Mouse (Mus musculus): ENCODE measurements around the gene Mccc1. TPM values are rescaled to one million over a fixed set of nuclear protein-coding genes. Genes with fewer than 3 reads are reported as not detected.

Gene Mccc1
- total RNA-seq, 2 experiments from 2014 or later: 93.1 to 94.1 TPM

DNA sequence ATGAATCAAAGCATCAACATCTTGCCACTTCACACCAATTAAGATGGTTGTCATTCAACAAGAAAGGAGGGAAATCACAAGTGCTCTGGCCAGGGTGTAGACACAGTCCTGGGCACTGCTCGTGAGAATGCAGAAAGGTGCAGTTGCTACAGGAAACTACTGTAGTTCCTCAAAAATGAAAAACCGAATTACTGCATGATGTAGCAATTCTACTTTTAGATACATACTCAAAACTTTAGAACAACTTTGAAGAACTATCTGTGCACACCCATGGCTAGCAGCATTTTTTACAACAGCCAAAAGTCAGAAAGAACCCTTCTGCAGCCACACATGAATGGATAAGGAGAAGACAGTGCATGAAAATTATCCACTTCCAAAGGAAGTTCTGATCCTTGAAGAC lies 34.0 kb downstream of the Mccc1 start:
- no peak for DNase-seq

DNA sequence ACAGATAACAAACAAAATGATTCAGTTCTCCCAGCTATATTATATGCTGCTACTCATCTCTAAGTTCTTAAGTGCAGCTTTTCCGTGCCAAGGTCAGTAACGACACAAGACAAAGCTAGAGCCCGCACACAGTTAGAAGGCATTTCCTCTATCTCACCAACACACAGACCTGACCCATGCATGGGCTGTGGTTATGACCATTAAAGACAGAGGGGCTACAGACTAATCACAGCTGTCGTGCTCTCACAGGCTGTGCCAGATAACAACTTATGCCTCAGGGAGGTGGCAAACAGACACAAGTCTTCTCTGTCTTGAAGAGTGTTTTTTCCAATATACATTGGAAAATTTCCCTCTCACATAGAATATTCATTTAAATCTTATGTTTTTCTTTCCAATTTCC lies 35.5 kb downstream of the Mccc1 start:
- no peak for DNase-seq

DNA sequence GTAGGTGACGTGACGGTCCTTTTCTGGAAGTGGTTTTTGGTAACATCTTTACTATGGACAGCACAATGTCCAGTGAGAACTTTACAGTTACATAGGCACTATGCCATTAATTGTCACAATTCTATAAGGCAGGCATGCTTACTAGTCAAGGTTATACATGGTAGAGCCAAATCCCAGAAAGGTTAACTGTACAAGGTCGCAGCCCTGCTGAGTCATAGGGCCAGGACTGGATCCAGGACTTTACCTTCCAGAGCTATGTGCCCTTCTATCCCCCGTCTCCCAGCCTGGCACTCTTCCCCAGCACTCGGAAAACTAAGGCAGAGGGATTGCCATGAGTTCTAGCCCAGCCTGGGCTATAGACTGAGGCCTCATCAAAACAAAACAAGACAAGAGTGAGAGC lies 36.6 kb downstream of the Mccc1 start:
- no peak for DNase-seq

GRCm38 (mm10) chr3:35963401-35963800 lies 37.1 kb downstream of the Mccc1 start:
- no peak for DNase-seq

DNA sequence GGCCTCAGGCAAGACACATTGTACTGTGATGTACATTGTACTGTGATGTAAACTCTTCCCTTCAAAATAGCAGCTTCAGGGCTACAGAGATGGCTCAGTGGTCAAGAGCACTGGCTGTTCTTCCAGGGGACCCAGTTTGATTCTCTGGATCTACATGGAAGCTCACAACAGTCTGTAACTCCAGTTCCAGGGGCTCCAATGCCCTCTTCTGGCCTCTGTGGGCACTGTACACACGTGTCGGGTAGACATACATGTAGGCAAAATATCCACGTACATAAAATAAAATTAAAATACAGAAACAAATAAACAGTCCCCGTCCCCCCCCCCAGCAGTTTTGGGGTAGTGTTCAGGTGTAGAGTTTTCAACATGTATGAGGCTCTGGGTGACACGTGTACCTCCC lies 37.5 kb downstream of the Mccc1 start:
- DNase-seq: no peak

GRCm38 (mm10) chr3:35957230-35957629 lies 43.2 kb downstream of the Mccc1 start:
- no peak for DNase-seq

DNA sequence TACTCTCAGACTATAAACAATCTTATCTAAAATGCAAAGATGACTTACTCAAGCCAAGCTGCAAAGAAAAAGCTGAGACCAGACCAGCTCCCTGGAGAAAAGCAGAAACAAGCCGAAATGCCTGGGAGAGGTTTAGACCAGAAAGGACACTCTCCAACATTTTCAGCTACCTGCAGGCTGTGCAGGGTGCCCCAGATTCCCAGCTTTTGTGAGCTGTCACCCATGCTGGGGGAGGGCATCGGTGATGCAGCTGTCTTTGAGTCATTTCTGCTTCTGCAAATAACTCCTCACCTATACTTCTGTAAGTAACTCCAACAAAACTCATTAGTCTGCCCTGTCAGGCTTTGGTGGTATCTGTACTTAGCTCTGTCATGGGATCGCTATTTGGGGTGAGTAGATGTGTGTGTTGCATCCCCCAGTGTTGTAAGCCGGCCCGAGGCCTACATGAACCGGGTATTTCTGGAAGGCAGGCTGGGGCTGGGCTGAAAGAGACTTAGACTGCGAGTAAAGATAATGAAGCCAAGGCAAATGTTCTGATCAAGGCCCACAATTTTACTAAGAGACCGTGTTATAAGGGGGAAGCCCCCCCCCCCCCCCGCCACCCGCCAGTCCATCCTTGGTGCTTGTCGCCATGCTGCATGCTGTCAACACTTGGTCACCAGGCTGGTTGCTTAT lies 45.4 kb downstream of the Mccc1 start:
- DNase-seq: no peak

DNA sequence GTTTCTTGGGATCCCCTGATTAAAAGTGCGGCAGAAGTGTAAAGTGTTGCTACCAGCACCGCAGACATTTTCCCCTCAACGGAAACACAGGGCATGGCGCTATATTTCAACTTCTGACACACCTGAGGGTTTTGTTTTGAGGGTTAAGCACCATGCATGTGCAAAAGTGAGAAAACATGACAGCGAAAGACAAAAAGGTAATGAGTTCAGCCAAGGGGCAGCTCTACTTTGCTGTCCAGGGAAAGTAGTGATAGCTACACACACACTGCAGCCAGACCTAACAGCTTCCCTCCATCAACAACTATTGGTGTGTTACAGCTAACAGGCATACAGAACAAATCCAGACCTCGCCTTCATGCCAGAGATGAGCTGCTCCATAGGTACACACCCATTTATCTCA lies 46.7 kb downstream of the Mccc1 start:
- DNase-seq: no peak

DNA sequence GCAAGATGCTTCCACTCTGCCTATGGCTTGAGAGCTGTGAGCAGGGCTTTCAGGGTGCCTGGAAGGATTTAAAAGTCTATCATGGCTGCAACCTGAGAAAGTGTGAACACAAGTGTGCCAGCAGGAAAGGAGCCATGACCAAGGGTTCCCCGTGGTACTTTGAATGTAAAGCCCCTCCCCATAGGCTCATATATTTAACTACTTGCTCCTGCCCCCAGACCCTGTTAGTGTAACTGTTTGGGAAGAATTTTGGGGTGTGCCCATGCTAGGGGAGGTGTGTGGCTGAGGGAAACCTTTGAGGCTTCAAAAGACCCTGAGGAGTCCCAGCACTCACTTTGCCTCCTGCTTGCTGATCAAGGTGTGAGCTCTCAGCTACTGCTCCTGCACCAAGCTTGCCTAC lies 47.3 kb downstream of the Mccc1 start:
- no peak for DNase-seq

GRCm38 (mm10) chr3:35948197-35948596 lies 52.3 kb downstream of the Mccc1 start:
- DNase-seq: no peak

DNA sequence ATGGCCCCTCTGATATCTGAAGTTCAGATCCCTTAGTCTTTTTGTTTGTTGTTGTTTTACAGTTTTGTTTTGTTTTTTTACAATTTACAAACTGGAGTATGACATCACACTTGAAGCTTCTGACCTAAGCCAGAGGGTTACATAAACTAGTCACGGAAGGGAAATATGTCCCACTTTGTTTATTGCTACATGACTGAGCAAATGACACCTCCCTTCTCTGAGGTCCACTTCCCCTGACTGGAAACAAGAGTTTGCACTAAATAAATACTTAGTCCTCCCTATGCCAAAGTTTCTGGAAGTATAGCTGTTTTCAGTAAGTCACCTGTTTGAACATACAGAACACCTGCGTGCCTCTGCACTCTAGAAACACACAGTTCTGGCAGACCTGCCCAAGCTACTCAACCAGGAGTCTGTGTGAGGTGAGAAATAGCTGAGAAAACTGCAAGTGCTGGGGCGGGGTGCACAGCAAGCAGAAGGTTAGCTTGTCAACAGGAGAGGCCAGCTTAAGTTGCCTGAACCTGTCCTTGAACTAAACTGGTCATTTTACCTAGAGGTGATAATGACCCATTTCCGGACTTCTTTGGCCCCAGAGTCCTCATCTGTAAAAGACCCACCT lies 59.9 kb downstream of the Mccc1 start:
- DNase-seq: no peak

DNA sequence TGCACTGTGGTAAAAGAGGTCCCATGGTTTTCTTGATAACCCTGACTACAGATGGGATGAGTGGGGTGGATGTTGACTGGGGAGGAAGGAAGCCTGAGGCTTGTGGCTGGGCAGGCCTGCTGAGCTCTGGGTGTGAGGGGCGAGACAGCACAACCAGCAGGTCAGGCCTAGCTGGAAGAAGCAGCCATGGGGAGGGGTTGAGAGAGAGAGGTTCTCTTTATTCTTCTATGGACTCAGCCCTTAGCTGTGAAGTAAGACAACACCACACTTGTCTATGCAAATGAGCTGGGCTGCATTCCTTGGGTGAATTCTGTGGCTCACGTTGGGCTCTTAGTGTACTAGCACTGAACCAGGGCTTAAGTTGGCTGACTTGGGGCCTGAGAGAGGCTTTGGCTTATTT lies 60.4 kb downstream of the Mccc1 start:
- no peak for DNase-seq

DNA sequence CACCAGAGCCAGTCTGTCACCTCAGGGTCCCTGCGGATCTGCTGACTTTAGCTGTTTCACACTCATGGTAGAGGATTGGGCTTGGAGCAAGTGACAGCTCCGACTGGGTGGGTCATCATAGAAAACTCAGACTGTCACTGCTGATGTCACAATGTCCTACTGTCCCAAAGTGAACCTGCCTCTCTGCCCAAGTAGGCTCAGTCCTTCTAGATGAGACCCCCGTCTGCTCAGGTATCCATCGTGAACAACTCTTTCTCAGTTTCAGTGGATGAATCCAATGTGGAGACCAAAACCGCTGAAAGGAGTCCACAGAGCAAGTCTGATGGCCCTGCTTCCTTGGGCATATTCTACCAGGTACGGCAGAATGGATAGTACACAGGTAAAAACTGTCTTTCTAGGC lies 63.1 kb downstream of the Mccc1 start, which contains the start of gene Dcun1d1:
Gene Dcun1d1 (minus strand): TSS at position 101 of the 400 bp plus-strand sequence.
- no peak for DNase-seq

GRCm38 (mm10) chr3:35933405-35933777 lies 67.1 kb downstream of the Mccc1 start:
- peak; percentile 44 for DNase-seq

- DNase-seq: peak; percentile 91
These were observed 67.6 kb downstream of the Mccc1 start for GRCm38 (mm10) chr3:35932735-35933404.

DNA sequence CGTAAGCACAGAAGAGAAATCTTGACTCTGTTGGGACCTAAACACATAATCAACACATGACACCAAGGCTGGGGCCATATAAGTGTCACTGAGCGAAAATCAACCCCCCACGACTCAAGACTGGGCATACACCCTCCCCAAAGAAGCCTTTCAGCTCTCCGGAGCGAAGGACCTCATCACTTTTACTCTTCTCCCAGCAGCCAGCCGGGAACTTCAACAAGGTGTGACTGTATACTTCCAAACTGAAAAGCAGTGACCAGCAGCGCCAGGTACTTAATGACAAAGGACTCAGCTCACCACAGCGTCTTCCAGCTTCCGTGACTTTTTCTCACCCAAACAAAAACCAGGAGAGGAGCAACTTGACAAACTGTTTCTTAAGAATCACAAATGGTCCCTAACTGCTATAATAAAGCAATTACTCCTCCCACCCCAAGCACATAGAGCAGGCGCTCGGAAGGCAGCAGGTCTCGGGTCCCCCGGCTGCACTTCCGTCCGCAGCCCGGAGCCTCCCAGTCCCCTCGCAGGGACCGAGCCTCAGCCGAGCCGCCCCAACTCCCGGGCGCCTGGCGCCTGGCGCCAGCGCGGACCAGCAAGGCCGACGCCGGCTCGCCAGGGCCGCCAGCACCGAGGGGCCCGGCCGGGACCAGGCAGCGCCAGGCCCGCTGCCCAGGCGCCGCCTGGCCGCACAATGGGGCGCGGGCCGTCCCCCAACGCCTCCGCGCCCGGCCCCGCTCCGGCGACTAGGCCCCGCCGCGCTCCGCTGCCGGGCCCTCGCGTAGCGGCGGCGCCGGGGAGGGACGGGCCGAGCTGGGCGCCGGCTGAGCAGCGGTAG lies 68.4 kb downstream of the Mccc1 start:
- DNase-seq: peak; percentile 70

GRCm38 (mm10) chr3:35931359-35931758 lies 69.1 kb downstream of the Mccc1 start:
- no peak for DNase-seq

DNA sequence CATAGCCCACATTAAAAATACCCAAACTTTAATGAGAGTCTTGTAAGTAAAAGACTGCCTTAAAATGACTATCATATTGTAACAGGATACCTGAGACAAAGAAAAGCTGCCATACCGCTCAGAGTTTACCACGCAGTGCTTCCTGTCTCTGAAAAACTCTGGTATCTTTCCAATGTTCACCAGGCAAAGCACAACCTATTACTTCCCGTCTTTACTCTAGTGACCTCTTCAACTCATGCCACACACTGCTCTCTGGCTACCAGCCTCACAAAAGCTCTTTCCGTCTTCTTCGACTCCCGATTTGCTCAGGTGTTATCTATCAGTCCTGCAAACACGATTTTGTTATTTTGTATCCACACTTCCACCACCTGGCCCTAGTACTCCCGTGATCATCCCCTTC lies 70.6 kb downstream of the Mccc1 start:
- no peak for DNase-seq

DNA sequence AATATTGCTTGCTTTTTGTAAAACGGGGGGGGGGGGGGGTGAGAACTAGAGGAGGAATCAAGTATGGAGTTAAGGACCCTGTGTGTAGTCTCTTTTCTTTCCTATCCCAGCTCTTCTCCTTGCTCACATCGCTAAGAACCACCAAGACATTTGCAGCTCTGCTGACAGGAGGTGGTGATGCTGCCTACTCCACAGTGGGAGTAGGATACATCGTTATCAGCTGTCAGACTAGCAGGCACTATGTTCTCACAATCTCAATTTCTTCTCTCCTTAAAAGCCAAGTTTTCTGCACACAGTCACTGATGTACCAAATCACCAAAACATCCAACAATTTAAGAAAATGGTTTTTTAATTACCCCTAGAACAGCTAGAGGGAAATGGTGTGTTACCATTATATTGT lies 71.1 kb downstream of the Mccc1 start:
- DNase-seq: no peak

DNA sequence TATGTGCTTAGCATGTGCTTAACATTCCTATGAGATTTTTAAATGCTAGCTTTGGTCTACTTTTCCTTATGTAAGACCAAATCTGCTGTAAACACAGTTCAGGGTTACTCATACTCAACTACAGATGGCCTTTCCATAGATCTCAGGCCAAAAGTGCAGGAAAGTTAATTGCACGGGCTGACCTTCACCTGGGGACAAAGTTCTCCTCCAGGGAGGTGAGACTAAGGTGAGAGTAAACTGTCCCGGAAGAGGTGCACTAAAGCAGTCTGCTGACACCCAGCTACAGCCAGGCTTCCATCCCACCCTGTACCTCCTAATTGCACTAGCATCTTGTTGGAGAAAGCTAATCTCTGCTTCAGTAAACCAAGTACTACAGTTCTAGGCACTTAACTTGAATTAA lies 74.6 kb downstream of the Mccc1 start:
- DNase-seq: no peak

DNA sequence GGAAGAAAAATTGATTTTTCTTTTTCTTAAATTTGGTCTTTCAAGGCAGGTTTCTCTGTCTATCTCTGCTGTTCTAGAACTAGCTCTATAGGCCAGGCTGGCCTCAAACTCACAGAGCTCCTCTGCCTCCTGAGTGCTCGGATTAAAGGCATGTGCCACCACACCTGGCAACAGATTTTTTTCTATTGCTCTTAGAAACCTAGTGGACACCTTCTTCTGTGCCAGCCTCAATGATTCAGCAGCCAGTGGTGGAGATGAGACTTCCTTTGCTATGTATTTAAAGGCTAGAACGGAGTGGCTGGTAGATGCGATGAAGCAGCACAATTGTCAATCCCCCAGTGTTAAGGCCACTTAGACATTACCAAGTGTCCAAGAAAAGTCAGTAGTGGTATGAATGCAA lies 76.5 kb downstream of the Mccc1 start:
- no peak for DNase-seq

DNA sequence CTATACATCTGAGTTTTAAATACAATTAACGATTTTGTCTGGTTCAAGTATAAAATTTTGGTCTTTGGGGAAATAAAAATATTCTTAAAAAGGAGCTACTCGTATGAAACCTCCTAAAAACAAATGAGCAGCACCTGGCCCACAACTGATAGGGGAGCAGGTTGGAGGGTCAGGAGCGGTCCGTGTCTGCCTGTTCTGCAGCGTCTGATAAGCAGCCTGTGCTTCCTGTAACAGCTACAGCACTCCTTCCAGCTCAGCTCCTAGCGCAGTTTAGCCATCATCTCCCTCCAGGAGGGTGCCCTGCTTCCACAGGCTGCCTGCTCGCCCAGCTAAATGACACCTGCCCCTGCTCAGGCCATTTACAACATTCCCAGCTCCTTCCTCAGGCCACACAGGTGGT lies 77.0 kb downstream of the Mccc1 start:
- peak; percentile 15 for DNase-seq

GRCm38 (mm10) chr3:35922522-35922921 lies 78.0 kb downstream of the Mccc1 start:
- DNase-seq: peak; percentile 41
